Mouse (Mus musculus) bone marrow, adult 2 months (tissue): ENCODE measurements at regions not wholly inside any gene's neighbourhood (a gene's known extent, or its start where the extent isn't known, plus 50 kb on each side); places are given as distances from the start of the nearest gene placed in this dataset.

Source experiments
- CTCF ChIP-seq: fragments of 200-500 bp; IDR thresholded peaks from 2 replicates; pipeline ENCODE4 v1.5.1; 2011; ENCODE audit warnings: low read length, control low read depth; ENCODE audit not compliant: control insufficient read depth, insufficient read depth
- POLR2A ChIP-seq: fragments of 200-500 bp; IDR thresholded peaks from 2 replicates; pipeline ENCODE4 v1.6.1; 2011; ENCODE audit warnings: low read depth, mild to moderate bottlenecking, control low read depth, low read length, borderline replicate concordance; ENCODE audit not compliant: control insufficient read depth

- no peak for TF ChIP-seq CTCF
- TF ChIP-seq POLR2A: no peak
Observed at GRCm38 (mm10) chr1:42775893-42776287, 75.1 kb upstream of the Mrps9 start.
